Mouse (Mus musculus): ENCODE results near the gene Rtkn. TPM values are rescaled to one million over a fixed set of nuclear protein-coding genes. Genes with fewer than 3 reads are reported as not detected.

Rtkn gene
- total RNA-seq, 2 experiments from 2014 or later: 10.7 to 11.7 TPM

- peak in 1 of 2 experiments; percentile 37 for DNase-seq
- intact Hi-C loops (cut with DNase I): no loop called here
Measured at GRCm38 (mm10) chr6:83136291-83136880, 1.1 kb downstream of the Rtkn start.

DNA sequence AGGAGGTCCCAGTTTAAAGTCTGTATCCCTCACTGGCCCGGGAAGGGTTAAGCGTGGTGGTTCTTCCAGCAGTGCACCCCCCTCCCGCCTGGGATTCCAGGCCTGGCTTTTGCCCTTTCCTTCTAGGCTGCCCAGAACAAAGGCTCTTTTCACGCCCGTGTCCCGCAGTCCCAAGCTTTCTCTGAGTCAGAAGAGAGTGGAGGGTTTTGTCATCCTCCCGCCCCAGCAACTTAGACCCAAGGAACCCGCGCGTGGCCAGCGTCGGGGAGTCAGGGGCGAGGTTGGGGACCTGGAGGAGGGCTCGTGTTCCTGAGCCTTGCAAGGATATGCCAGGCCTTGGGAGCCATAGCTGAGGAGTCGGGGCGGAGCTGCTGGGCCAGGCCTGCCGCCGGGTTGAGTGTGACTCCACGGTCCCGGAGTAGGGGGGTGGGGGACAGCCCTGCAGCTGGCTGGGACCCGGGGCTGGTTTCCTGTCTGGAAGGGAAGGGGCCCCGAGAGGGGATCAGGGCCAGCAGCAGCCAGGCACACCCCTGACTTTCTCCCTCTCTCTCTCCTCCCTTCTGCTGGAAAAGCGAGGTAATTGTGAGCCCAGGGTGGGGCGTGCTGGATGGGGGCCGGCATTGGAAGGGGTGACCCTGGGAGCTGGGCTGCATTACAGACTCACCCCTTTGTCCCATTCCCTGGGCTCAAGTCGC lies 1.8 kb downstream of the Rtkn start:
- DNase-seq: peak; percentile 86
- intact Hi-C loops (cut with DNase I): no loop called here

GRCm38 (mm10) chr6:83137576-83137950 lies 2.3 kb downstream of the Rtkn start:
- DNase-seq: peak; percentile 94 to 95
- intact Hi-C loops (cut with DNase I): no loop called here

DNA sequence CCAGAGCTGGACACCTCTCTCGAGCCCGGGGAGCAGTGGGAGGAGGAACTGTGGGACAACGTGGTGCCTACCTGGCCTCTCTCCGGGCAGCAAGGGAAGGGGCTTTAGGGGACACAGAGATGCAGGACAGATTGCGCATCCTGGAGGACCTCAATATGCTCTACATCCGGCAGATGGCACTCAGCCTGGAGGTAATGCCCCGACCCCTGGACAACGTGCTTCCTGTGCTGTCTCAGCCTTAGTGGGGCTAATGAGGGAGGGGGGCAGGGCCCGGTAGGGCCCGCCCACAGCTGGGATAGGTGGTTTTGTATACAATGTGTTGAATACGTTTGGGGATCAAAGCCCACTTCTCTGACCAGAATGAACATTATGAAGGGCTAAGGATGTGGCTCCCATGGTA lies 2.8 kb downstream of the Rtkn start:
- intact Hi-C loops (cut with DNase I): no loop called here
- no peak for DNase-seq

- intact Hi-C loops (cut with DNase I): no loop called here
- DNase-seq: no peak
Measured at GRCm38 (mm10) chr6:83140044-83140443, 4.8 kb downstream of the Rtkn start.

DNA sequence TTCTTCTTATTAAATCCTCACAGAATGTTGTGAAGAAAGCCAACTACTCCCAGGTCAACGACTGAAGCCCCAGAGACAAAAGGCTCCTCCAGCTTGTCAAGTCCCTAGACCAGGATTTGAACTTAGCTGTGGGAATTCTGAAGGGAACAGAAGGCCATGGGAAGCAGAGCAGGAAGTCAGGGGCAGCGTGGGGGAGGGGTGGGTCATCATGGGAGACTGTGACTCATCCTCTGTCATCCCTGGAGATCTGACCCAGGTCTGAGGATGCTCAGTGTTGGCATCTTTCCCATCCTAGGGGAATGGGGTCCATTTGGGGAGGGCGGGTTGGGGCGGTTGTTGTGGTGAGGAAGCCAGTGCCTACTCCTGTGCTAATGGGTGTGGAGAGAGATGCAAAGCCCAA lies 6.4 kb downstream of the Rtkn start:
- intact Hi-C loops (cut with DNase I): loop anchor here (2.0 kb wide), 1 partner anchor 15 kb away; the partner anchor contains the start of genes 1700003E16Rik and Wdr54
- DNase-seq: peak in 1 of 2 experiments; percentile 41

DNA sequence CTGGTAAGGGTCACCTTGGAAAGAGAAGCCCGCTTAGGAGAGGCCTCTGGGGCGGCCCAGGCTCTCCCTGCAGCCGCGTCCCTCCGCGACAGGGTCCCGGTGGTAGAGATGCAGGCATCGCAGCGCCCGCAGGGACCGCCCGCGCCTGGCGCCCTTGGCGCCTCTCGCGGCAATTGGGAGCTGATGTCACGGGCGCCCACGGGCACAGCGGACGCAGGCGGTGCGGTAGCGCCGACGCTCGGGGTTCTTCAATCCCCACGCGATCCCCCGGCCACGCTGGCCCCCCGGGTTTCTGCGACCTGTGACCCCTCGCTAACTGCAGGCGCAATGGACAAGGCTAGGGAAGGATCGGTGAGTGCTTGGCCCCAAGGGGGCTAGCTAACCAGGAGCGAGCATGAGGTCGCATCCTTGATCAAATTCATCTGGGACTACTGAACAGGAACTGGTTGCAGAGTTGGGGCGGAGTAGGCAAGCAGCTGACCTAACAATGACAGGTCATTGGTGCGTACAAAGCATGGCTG lies 7.0 kb downstream of the Rtkn start:
- intact Hi-C loops (cut with DNase I): loop anchor here (2.0 kb wide), 1 partner anchor 15 kb away; the partner anchor contains the start of genes 1700003E16Rik and Wdr54
- DNase-seq: peak; percentile 48 to 54

DNA sequence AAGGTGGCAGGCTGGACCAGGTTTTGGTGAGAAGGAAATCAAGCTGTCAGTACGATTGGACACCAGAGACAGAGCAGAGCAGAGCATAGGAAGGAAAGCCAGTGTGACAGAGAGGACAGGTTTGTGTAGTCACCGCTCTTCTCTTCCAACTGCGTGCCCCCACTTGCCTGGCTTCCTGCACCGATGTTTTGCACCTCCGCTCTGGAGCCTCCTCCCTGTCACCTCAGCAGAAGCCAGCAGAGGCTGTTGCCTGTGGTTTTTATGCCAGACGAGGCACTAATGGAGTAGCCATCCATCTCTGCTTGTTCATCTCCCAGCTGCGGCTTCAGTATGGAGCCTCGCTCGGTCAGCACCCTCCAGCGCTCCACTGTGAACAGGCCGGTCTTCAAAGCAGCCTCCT lies 7.6 kb downstream of the Rtkn start:
- intact Hi-C loops (cut with DNase I): loop anchor here (2.0 kb wide), 1 partner anchor 14 kb away; the partner anchor contains the start of genes 1700003E16Rik and Wdr54
- no peak for DNase-seq

DNA sequence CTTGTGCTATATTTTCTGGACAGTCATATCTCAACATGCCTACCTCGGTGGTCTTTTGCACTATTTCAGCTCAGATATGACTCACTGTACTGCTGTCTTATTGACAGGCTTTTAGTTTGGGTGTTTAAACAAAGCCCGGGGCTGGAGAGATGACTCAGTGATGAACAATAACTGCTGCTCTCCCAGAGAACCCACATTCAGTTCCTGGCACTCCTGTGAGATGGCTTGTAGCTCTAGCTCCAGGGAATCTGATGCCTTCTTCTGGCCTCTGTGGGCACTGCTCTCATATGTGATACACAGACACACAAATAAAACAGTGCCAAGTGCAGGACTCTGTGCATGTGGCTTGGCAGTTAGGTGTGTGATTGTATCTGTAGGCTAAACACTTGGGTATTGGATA lies 9.9 kb downstream of the Rtkn start:
- no peak for DNase-seq
- intact Hi-C loops (cut with DNase I): no loop called here

DNA sequence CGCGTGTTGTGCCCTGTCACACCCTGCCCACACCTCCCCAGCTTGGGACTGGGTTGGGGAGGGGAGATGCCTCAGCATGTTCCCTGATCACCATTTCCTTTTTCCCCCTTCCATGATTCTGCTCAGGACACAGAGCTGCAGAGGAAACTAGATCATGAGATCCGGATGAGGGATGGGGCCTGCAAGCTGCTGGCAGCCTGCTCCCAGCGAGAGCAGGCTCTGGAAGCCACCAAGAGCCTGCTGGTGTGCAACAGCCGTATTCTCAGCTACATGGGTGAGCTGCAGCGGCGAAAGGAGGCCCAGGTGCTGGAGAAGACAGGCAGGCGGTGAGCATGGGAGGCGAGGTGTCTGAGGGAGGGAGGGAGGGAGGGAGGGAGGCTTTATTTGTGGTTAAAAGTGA lies 10.5 kb downstream of the Rtkn start:
- DNase-seq: no peak
- intact Hi-C loops (cut with DNase I): no loop called here

DNA sequence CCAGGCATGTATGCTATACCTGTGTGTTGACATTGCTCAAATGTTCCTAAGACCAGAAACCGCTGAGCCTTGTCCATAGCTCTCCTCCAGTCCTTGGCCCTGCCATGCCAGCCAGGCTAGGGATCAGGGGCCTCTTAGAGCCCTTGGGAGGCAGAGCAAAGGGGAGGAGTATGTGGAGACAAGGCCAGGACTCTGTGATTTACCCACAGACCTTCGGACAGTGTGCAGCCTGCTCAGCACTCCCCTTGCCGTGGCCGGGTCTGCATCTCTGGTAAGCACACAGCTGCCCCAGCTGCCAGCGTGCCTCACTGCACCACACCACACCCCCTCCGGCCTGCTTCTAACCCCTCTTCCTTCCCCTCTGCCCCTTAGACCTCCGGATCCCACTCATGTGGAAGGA lies 12.0 kb downstream of the Rtkn start:
- intact Hi-C loops (cut with DNase I): no loop called here
- DNase-seq: no peak

GRCm38 (mm10) chr6:83151721-83152120 lies 16.5 kb downstream of the Rtkn start:
- intact Hi-C loops (cut with DNase I): no loop called here
- no peak for DNase-seq

GRCm38 (mm10) chr6:83153038-83153437 lies 17.8 kb downstream of the Rtkn start:
- DNase-seq: no peak
- intact Hi-C loops (cut with DNase I): no loop called here

DNA sequence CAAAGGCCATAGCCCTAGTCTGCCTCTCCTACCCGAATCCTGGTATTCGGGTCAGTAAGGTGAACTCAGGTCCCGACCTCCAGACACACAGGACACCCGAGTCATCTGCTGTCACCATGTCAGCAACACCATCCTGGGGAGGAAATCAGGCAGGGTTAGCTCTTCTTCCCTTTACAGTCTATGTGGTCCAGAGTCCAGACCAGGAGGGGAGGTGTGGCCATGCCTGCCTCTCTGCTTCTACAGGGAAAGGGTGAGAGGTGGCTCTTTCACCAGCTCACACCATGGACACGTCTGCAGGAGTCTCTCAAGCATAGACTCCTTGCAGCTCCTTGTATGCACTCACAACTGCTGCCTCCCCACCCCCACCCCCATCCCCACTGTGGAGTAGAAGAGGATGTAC lies 18.2 kb downstream of the Rtkn start:
- DNase-seq: no peak
- intact Hi-C loops (cut with DNase I): no loop called here

- intact Hi-C loops (cut with DNase I): loop anchor here (2.0 kb wide), 1 partner anchor 13 kb away; no protein-coding TSS in a partner anchor
Measured at GRCm38 (mm10) chr6:83155552-83156238, 20.4 kb downstream of the Rtkn start.

GRCm38 (mm10) chr6:83156259-83156684 lies 21.0 kb downstream of the Rtkn start, which contains the start of the genes Wdr54 and 1700003E16Rik:
Wdr54 (minus strand) TSS chr6:83156397.
1700003E16Rik (plus strand) TSS chr6:83156404.
- intact Hi-C loops (cut with DNase I): loop anchor here (2.0 kb wide), 1 partner anchor 13 kb away; no protein-coding TSS in a partner anchor
- peak; percentile 58 to 73 for DNase-seq

More at GRCm38 (mm10) chr6:83155552-83156238, 20.4 kb downstream of the Rtkn start:
- no peak for DNase-seq

DNA sequence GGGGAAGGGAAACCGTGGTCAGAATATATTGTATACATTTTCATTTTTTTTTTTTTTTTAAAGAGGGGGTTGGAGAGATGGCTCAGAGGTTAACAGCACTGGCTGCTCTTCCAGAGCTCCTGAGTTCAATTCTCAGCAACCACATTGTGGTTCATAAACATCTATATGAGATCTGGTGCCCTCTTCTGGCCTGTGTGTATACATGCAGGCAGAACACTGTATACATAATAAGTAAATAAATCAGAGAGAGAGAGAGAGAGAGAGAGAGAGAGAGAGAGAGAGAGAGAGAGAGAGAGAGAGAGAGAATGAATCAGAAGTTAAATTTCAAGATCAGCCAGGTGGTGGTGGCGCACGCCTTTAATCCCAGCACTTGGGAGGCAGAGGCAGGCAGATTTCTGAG lies 24.2 kb downstream of the Rtkn start:
- peak; percentile 43 to 60 for DNase-seq
- intact Hi-C loops (cut with DNase I): loop anchor here (2.0 kb wide), 1 partner anchor 43 kb away; no protein-coding TSS in a partner anchor

- no peak for DNase-seq
- intact Hi-C loops (cut with DNase I): loop anchor here (2.0 to 5.0 kb wide), 2 partner anchors 106 to 165 kb away; no protein-coding TSS in a partner anchor
Measured at GRCm38 (mm10) chr6:83161442-83161841, 26.2 kb downstream of the Rtkn start.

- intact Hi-C loops (cut with DNase I): loop anchor here (2.0 to 5.0 kb wide), 2 partner anchors 105 to 165 kb away; no protein-coding TSS in a partner anchor
- DNase-seq: peak; percentile 44 to 50
Measured at GRCm38 (mm10) chr6:83161921-83162641, 26.8 kb downstream of the Rtkn start.

DNA sequence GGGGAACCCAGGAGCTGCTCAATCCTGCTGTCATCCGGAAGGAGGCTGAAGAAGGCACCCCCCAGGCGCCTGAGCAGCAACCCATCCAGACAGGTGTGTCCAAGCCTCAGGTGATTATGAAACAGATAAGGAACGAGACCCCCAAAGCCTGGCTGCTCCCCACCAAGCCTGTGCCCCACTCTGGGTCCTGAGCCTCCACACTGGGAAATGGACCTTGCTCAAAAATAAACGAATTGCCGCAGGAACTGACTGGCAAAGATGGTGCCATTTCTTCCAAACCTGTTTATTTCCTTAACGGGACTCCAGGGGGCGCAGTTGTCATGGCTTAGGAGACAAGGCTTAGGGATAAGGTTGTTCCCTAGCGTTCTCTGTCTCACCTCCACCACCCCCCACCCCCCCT lies 27.4 kb downstream of the Rtkn start:
- intact Hi-C loops (cut with DNase I): loop anchor here (5.0 kb wide), 1 partner anchor 105 kb away; no protein-coding TSS in a partner anchor
- peak; percentile 55 to 75 for DNase-seq
